Mouse (Mus musculus): ENCODE data around the gene Gm8126.
"Not testable (repeated sequence)": the region's sequence is repeated elsewhere in the genome, so short reads cannot be mapped to it uniquely, and the experiment has no call there.

GRCm38 (mm10) chr14:43275752-43276151 lies 17.3 kb downstream of the Gm8126 start:
- not testable (repeated sequence) for TF ChIP-seq POLR2AphosphoS2 (IDR thresholded peaks at IDR 0.05; ENCODE audit: insufficient read length, low read depth); MAX (IDR thresholded peaks at IDR 0.05; ENCODE audit: low read depth); POLR2A (IDR thresholded peaks at IDR 0.05; ENCODE audit: insufficient read length, low read depth); E2F4 (IDR thresholded peaks at IDR 0.05; ENCODE audit: insufficient read depth); USF1 (IDR thresholded peaks at IDR 0.05; ENCODE audit: low read depth)

All from myocyte (in vitro differentiated cells).